Mouse (Mus musculus): ENCODE measurements around the gene Nbea. TPM values are rescaled to one million over a fixed set of nuclear protein-coding genes. Genes with fewer than 3 reads are reported as not detected.

Gene Nbea
- total RNA-seq, 1 experiment from 2014 or later: 4.3 TPM

DNA sequence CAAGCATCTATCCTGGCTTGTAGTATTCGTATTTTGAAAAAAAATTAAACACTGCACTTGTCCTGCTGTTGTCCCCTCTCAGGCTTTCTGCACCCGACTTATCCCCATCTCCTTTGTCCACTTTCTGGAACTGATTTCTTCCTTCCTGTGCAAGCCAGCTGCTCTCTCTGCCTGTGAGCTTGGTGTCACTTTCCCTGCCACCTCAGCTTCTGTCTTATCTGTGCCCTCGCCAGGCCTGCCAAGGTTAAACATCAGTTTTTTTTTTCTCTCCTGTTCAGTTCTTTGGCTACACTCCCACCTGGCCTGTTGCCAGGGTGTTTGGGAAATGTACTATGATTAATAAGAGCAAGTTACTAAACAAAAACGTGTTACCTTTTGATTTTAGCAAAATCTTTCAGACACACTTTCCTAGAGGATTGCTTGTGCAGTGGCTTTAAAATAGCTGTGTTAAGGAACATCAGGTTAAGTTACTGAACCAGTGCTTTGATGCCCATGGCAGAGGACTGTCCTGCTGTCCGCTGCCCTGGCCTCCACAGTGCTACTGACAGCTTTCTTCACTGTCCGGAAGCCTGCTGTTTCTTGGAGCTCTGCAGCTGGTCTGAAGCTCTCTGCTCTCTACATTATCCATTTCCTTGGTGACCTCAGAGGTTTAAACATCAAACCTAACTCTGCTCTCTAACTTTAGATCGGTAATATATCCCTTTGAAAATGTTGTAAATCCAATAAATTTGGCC, 389.5 kb downstream of the Nbea start:
- ATAC-seq (replicated peaks in 1 of 2; ENCODE audit: insufficient read depth in 1 of 2, low FRiP score in 2 of 2, low TSS enrichment in 1 of 2, low read depth in 1 of 2, poor library complexity in 2 of 2, severe bottlenecking in 2 of 2): peak in 1 of 2 experiments; percentile 43; a peak in 1 of 4 replicates

DNA sequence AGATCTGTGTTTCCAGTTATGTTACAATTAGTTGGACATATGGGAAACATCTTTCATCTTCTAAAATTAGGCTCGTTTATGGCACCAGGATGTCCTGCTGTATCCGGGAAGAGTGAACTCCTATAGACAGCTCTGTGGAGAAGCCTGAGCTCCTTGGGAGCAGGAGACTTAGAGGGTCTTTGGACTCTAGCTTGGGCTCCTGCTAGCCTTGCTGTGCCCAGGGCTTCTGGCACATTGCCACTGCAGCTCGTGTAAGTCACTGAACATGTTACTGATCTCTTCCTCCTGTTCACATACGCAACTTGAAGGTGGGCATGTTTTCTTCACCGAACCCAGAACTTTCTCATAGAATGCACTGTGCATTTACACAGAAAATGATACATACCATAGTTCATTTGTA, 391.2 kb downstream of the Nbea start:
- ATAC-seq (replicated peaks in 1 of 2; ENCODE audit: insufficient read depth in 1 of 2, low FRiP score in 2 of 2, low TSS enrichment in 1 of 2, low read depth in 1 of 2, poor library complexity in 2 of 2, severe bottlenecking in 2 of 2): no peak

DNA sequence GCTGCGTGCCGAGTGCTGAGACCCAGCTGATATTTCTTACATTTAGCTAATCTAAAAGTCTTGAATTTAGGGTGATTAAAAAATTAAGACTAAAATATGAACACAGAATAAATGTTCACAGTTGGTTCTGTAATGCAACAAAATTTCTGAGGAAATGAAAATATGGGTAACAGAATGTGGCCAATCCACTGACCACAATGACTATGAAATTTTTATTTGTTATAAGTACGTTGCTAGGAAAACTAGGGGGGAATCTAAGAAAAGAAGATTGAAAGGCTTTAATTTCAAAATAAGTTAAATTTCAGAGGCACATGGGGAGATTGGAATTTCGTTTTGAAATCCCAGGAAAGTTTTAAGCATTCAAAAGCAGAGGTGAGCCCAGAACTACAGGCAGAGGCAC, 392.9 kb downstream of the Nbea start:
- peak; percentile 50 to 60; a peak in 3 of 4 replicates for ATAC-seq (replicated peaks in 1 of 2; ENCODE audit: insufficient read depth in 1 of 2, low FRiP score in 2 of 2, low TSS enrichment in 1 of 2, low read depth in 1 of 2, poor library complexity in 2 of 2, severe bottlenecking in 2 of 2)

DNA sequence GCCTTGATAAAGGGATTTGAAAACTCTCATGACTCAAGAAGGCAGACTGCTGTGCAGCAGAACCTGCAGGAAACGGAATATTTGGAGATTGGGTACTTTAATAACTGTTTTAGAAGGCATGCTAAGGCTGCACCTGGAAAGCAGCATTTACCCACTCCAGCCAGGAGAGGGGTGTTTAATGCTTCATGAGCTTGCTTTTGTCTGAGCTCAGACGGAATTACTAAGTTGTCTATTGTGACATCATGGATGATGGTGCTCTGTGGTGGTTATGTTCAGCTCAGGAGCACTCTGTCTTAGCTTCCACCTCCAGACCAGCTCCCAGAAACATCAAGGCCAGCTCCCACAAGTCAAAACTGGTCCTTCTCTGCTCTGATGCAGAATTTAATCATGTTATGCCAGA, 393.6 kb downstream of the Nbea start:
- peak in 1 of 2 experiments; percentile 42; a peak in 2 of 4 replicates for ATAC-seq (replicated peaks in 1 of 2; ENCODE audit: insufficient read depth in 1 of 2, low FRiP score in 2 of 2, low TSS enrichment in 1 of 2, low read depth in 1 of 2, poor library complexity in 2 of 2, severe bottlenecking in 2 of 2)

DNA sequence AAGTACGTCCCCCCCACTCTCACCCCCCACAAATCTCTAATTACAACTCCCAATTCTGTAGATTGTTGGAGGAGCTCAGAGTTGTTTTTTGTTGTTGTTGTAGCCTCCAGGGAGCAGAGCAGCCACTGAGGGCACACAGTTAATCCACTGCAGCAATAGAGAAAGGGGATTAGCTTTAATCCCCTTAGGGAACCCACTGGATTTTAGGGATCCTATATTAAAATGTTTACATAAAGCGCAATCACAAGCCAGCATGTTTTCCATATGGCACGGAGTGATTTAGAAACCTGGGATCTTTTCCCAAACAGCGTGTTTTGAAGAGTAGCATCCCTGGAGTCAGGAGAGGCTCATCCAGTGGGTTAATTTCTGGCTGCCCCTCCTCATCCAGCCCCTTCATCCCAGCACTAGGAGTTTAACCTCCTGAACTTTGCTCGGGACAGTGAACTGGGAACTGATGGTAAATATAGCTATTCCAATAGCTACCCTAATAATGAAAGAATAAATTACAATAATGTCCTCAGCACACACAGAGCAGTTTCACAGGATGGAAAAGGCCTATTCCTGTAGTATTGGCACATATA, 394.8 kb downstream of the Nbea start:
- ATAC-seq (replicated peaks in 1 of 2; ENCODE audit: insufficient read depth in 1 of 2, low FRiP score in 2 of 2, low TSS enrichment in 1 of 2, low read depth in 1 of 2, poor library complexity in 2 of 2, severe bottlenecking in 2 of 2): no peak

DNA sequence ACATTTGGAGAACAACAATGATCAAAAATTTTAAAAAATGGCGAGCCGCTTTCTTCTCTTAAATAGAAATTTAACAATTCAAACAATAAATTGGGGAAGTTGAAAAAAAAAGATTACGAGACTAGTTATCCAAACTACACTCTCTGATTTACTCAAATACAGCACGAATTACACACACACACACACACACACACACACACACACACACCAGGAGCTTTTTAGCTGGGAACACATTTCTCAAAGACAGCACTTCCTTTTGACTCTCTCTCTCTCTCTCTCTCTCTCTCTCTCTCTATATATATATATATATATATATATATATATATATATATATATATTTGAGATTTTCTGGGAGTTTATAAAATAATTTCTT, 395.3 kb downstream of the Nbea start:
- ATAC-seq (replicated peaks in 1 of 2; ENCODE audit: insufficient read depth in 1 of 2, low FRiP score in 2 of 2, low TSS enrichment in 1 of 2, low read depth in 1 of 2, poor library complexity in 2 of 2, severe bottlenecking in 2 of 2): no peak

DNA sequence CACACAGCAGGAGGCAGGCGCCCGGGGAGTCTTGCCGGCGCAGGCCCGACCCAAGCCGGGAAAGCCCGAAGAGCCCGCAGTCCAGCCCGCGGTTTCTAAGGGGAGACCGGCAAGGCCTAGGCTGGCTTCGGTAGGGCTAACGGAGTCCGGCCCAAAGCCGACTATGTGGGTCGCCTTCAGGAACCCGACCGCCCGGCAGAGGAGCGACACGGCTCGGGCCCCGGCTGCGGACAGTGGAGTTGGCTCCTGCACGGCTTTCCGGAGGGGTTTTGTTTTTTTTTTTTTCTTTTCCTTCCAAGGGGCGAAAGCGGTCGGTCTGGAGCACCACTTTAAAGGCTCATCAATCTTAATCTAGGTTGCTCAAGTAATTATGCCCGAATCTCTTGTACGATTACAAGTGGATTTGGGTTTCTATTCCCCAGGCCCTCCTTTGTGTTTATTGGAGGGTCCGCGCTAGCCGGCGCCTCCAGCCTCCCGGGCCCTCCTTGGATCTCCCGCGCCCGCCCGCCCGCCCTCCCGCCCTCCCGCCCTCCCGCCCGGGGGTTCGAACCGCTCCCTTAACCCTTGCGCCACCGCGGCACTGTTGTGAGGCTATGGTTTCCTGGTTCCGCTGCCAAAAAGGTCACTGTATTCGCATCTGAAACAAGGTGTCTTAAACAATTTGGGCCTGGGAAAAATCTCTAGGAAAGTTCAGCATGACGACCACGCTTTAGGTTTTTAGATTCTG, 395.9 kb downstream of the Nbea start:
- peak; percentile 10 to 37; a peak in 2 of 4 replicates for ATAC-seq (replicated peaks in 1 of 2; ENCODE audit: insufficient read depth in 1 of 2, low FRiP score in 2 of 2, low TSS enrichment in 1 of 2, low read depth in 1 of 2, poor library complexity in 2 of 2, severe bottlenecking in 2 of 2)

DNA sequence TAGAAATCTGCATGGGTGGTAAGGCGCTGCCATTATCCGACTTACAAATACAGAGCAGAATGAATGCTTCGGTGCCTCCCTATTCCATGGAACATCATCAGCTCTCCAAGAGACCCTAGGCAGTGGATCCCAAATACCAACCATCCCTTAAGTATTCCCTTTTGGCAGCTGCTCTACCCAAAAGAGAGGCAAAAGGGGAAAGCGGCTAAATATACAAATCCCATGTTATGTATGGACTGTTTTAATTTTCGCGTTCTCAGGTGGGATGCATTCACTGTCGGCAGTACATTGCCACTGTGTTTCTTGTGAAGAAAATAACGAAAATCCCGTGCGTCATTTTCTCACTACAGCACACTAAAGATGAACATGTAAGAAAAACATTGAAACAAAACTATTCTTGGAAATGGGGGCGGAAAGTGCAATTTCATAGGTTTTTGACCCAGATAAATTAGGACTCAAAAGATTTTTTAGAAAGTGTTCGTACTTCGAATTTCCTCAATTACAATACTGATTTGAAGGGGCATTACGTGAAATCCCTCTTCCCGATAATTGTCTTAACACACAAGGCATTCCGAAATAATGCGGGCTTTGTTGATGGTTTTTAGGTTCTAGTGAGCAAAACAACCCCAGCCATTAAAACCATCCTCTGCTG, 396.5 kb downstream of the Nbea start:
- no peak for ATAC-seq (replicated peaks in 1 of 2; ENCODE audit: insufficient read depth in 1 of 2, low FRiP score in 2 of 2, low TSS enrichment in 1 of 2, low read depth in 1 of 2, poor library complexity in 2 of 2, severe bottlenecking in 2 of 2)

DNA sequence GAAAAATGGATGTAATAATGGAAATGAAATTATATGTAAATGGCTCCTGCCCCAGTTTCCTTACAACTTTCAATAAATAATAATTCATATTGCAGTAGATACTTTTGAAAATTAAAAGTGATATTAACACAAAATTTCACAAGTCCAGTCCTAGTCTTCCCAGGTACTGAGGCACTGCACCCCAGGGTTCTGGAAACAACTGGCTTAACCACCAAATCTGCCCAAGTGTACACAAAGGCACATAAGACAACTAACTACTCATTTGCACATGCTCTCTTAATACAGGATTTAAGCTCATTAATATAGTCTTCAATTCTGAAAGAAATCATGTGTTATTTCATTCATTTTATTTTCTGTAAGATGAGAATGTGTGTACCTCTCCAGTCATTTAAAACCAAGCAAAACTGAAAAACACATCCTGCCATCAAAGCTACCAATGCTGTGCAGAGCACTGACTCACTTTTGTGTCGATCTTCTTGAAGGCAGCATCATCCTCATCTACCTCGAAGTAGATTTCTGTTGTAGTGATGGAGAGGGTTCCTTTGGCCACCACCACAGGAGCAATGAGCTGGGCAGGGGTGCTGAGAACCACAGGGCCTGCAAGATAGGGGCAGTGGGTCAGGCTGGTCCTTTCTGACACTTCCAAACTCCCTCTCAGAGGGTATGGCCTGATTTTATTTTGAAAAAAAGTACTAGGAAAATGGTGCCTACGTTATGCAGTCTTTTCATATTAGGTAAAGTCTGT, 397.3 kb downstream of the Nbea start:
- ATAC-seq (replicated peaks in 1 of 2; ENCODE audit: insufficient read depth in 1 of 2, low FRiP score in 2 of 2, low TSS enrichment in 1 of 2, low read depth in 1 of 2, poor library complexity in 2 of 2, severe bottlenecking in 2 of 2): no peak

DNA sequence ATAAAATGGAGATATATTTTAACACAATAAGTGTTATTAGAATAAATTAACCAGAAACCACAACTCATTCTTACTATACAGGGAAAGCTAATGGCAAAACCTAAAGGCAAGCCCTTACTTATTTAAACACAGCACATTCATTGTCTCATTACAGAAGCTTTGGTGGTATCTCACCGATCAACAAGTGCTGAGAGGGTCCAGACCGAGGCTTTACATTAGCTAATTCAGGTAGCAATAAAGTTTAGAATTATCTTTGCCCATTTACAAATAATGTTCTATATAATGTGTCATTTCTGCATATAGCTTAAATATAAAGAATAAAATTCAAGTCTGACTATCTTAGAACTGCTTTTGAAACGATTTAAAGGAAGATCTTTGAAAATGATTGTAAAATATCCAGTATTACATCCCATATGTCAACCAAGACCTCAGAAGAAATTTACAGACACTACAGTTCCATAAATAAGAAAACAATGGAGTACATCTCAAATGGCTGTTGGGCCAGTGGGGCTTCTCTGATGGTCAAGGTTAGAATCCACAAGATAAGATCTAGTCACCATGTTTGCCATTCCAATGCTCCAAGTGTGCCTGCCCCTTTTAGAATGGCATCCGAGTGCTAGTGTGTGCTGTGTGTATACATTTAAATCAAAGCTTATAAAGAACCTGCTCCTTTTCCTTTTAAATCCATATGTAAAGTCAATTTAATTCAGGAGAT, 398.1 kb downstream of the Nbea start:
- ATAC-seq (replicated peaks in 1 of 2; ENCODE audit: insufficient read depth in 1 of 2, low FRiP score in 2 of 2, low TSS enrichment in 1 of 2, low read depth in 1 of 2, poor library complexity in 2 of 2, severe bottlenecking in 2 of 2): no peak

DNA sequence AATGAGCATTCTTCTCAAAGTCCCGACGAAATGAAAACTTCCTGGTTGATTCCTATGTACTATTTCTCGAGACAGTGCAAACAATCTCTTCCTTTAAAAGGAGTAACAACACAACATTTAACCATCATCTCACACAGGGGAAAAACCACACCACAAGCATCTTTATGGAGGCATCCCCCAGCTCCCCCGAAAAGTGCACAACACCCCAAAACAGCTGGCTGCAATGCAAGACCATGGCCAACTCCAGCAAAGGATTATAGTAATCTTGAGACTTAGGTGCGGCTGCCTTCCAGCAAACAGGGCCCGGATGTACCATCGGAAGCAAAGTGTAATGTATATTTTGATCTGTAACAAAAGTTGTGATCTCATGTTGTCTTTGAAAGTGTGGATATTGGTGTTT, 399.4 kb downstream of the Nbea start:
- no peak for ATAC-seq (replicated peaks in 1 of 2; ENCODE audit: insufficient read depth in 1 of 2, low FRiP score in 2 of 2, low TSS enrichment in 1 of 2, low read depth in 1 of 2, poor library complexity in 2 of 2, severe bottlenecking in 2 of 2)

DNA sequence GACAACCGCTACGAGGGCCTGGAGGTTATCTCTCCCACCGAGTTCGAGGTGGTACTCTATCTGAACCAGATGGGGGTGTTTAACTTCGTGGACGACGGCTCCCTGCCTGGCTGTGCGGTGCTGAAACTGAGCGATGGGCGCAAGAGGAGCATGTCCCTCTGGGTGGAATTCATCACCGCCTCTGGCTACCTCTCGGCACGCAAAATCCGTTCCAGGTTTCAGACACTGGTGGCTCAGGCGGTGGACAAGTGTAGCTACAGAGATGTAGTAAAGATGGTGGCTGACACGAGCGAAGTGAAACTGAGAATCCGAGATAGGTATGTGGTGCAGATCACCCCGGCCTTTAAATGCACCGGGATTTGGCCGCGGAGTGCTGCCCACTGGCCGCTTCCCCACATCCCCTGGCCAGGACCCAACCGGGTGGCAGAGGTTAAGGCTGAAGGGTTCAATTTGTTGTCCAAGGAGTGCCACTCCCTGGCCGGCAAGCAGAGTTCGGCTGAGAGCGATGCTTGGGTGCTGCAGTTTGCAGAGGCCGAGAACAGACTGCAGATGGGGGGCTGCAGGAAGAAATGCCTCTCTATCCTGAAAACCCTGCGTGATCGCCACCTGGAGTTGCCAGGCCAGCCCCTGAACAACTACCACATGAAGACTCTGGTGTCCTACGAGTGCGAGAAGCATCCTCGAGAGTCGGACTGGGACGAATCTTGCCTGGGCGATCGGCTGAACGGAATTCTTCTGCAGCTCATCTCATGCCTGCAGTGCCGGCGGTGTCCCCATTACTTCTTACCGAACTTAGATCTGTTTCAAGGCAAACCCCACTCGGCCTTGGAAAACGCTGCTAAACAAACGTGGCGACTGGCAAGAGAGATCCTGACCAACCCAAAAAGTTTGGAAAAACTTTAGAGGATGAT, 400.1 kb downstream of the Nbea start:
- ATAC-seq (replicated peaks in 1 of 2; ENCODE audit: insufficient read depth in 1 of 2, low FRiP score in 2 of 2, low TSS enrichment in 1 of 2, low read depth in 1 of 2, poor library complexity in 2 of 2, severe bottlenecking in 2 of 2): peak; percentile 12 to 25

DNA sequence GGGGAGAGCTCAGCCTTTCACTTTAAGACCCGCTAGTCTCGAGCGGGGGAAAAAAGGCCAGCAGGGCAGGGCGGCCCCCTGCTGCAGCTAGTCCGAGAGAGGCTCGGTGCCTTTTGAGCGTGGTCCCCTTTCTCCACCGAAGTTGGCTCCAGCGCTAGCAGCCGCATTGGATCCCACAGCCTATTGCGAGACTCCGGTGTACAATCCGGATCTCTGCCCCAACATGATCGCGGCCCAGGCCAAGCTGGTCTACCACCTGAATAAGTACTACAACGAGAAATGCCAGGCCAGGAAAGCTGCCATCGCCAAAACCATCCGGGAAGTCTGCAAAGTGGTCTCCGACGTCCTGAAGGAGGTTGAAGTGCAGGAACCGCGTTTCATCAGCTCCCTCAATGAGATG, 400.7 kb downstream of the Nbea start:
- ATAC-seq (replicated peaks in 1 of 2; ENCODE audit: insufficient read depth in 1 of 2, low FRiP score in 2 of 2, low TSS enrichment in 1 of 2, low read depth in 1 of 2, poor library complexity in 2 of 2, severe bottlenecking in 2 of 2): peak; percentile 22; a peak in 3 of 4 replicates

DNA sequence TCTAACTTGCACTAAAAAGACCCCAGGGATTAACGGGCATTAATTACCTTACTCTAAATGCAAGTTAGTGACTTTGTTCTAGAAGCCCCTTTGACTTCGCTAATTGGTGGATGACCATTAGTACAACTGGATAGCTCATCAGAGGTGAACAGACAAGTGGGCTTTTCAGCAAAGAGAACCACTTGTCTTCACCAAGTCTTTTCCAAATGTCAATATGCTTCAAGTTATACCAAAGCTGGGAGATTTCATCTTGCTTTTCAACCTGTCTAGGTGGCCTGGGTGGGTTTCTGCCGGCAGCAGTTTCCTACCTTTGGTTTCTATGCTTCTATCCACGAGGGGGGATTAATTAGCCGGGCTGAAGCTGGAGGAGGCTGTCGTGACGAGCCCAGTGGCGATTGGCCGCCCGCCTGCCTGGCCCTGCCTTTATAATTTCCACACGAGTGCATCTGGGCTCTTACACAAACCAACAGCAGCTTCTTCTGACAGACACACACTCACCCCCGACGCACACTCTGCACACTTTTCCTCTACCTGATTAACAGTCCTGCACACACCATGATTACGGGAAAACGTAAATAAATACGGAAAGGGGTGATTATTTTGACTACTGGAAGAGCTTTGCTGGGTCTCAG, 401.3 kb downstream of the Nbea start, which contains the start of gene Mab21l1:
TSS of gene Mab21l1 (plus strand) at position 455 of the 632 bp plus-strand sequence.
- peak; percentile 14 to 47; a peak in 2 of 4 replicates for ATAC-seq (replicated peaks in 1 of 2; ENCODE audit: insufficient read depth in 1 of 2, low FRiP score in 2 of 2, low TSS enrichment in 1 of 2, low read depth in 1 of 2, poor library complexity in 2 of 2, severe bottlenecking in 2 of 2)

DNA sequence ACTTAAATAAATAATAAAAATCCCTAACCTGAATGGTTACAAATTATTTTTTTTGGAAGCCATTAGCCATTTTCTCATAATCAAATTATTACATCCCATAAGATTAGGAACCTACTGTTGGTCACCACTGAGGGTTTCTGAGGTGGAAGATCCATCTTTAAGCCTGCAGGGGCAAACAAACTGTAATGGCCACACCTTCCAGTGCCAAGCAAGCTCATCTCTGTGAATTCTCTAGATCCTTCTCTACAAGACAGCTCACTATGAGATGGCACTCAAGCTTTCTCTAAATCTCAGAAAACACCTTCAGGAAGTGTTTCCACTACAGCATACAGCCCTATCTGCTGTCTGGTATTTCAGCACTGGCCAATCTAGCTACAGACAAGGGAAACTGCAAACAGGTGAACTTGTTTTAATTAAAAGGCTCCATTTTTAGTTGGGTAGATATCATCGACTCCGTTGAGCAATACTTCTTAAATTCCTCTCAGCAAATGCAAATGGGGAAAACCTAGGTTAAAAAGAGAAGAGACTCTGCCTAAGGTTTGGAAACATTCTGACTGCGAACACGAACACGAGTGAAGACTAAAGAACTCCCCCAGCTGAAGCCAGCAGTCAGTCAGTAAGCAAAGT, 402.0 kb downstream of the Nbea start:
- ATAC-seq (replicated peaks in 1 of 2; ENCODE audit: insufficient read depth in 1 of 2, low FRiP score in 2 of 2, low TSS enrichment in 1 of 2, low read depth in 1 of 2, poor library complexity in 2 of 2, severe bottlenecking in 2 of 2): no peak

Measured in hematopoietic stem cell, adult 5-6 weeks (primary cell).